ENCODE assay signal across 16 mouse cellular contexts in the genomic region with DNA sequence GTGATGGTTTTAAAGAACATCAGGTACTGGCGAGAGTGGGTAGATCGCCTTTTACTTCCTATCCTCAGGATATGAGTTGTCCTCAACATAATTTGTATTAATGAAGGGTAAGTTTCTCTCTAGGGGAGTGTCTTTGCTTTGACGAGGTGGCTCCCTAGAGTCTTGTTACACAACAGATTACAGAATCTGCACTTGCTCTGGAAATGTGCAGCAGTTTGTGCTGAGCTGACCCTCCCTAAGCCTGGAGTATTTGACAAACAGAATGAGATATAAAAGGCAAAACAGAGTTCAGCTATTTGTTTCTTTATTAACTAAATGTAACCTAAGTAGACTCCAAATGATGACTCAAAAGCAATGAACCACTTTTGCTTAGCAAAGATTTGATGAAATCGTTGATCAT.
DNase-seq lines count a peak whose midpoint lies in the region; ATAC-seq and TF ChIP-seq lines count a peak whose summit lies in the region.
"Had no signal": no experiment of that assay in that cellular context is flagged by ENCODE, and none has a peak within 500 bp of the region (broad histone marks: within the 10 kb centered on the region; RNA-seq: fewer than 3 reads in every experiment).

No protein-coding gene starts in this region.

- DNase-seq in adrenal gland, postnatal 10 days: peak; percentile 15
- no peak for DNase-seq in adrenal gland, postnatal 25 days
- peak; percentile 23 for DNase-seq in kidney, adult 2 months
- DNase-seq in kidney, adult 18-20 months: no peak
- DNase-seq in stomach, postnatal 0 days (ENCODE audit: low spot score): no peak
- DNase-seq in ovary, postnatal 14 days (ENCODE audit: low spot score): no peak
- no peak for DNase-seq in cerebellum, postnatal 4 days (ENCODE audit: low spot score in 2 of 2)
- DNase-seq: cerebellum, adult 18-20 months; heart, postnatal 36 days; right cerebral cortex, postnatal 4 days; thymus, postnatal 14 days had no signal

- no peak overlapping the region for H3K9ac ChIP-seq in stomach, embryonic 14.5 days (replicated peaks; ENCODE audit: low read depth, low read length)
- no peak overlapping the region for H3K9ac ChIP-seq in stomach, postnatal 0 days (ENCODE audit: low read length)
- H3K9ac ChIP-seq: embryonic facial prominence, embryonic 13.5 days; neural tube, embryonic 13.5 days had no signal

- peaks cover 18% of the 10 kb centered on the region for H3K4me1 ChIP-seq in kidney, adult 2 months (ENCODE audit: control insufficient read depth, insufficient read depth, low read length)
- no peaks in the 10 kb centered on the region for H3K4me1 ChIP-seq in stomach, embryonic 14.5 days (ENCODE audit: control insufficient read depth, insufficient read depth, low read length)
- H3K4me1 ChIP-seq in stomach, postnatal 0 days (replicated peaks; ENCODE audit: control insufficient read depth, insufficient read depth): no peaks in the 10 kb centered on the region
- H3K4me1 ChIP-seq: embryonic facial prominence, embryonic 13.5 days; neural tube, embryonic 13.5 days had no signal

- 64% methylated on average over 4 of the region's 4 CpGs for WGBS in kidney, adult 2 months
- 69% methylated on average over 4 of the region's 4 CpGs for WGBS in stomach, embryonic 14.5 days
- 53% methylated on average over 4 of the region's 4 CpGs for WGBS in stomach, postnatal 0 days

- H3K36me3 ChIP-seq in kidney, adult 2 months (ENCODE audit: control insufficient read depth, insufficient read depth, low read length): no peaks in the 10 kb centered on the region
- H3K36me3 ChIP-seq in stomach, embryonic 14.5 days (ENCODE audit: control insufficient read depth, insufficient read depth, low read length): no peaks in the 10 kb centered on the region
- H3K36me3 ChIP-seq in stomach, postnatal 0 days (ENCODE audit: control insufficient read depth, insufficient read depth, low read length): no peaks in the 10 kb centered on the region
- H3K36me3 ChIP-seq: embryonic facial prominence, embryonic 13.5 days; neural tube, embryonic 13.5 days had no signal

- no peak for TF ChIP-seq POLR2A in kidney, adult 2 months (IDR thresholded peaks at IDR 0.05; ENCODE audit: low read depth, low read length)

- H3K4me3 ChIP-seq in kidney, adult 2 months (ENCODE audit: insufficient read depth, low read depth, low read length): no peak overlapping the region
- no peak overlapping the region for H3K4me3 ChIP-seq in stomach, embryonic 14.5 days (ENCODE audit: low read depth, low read length)
- no peak overlapping the region for H3K4me3 ChIP-seq in stomach, postnatal 0 days (ENCODE audit: low read depth, low read length)
- H3K4me3 ChIP-seq: embryonic facial prominence, embryonic 13.5 days; heart, adult 2 months; neural tube, embryonic 13.5 days had no signal

- H3K27ac ChIP-seq in kidney, adult 2 months (ENCODE audit: insufficient read depth, low read depth, low read length): peak overlapping the region; percentile 76
- peak overlapping the region; percentile 72; the same call in 1 of the 2 replicates for H3K27ac ChIP-seq in stomach, embryonic 14.5 days (ENCODE audit: low read length)
- no peak overlapping the region for H3K27ac ChIP-seq in stomach, postnatal 0 days (replicated peaks)
- H3K27ac ChIP-seq: embryonic facial prominence, embryonic 13.5 days; heart, adult 2 months; neural tube, embryonic 13.5 days had no signal

- TF ChIP-seq EP300 in stomach, postnatal 0 days (optimal IDR thresholded peaks at IDR 0.05): no peak

- ATAC-seq in stomach, embryonic 14.5 days (ENCODE audit: insufficient number of reproducible peaks, insufficient read depth, low FRiP score, low read depth): no peak
- no peak for ATAC-seq in stomach, postnatal 0 days (ENCODE audit: low FRiP score, low TSS enrichment)

- no peaks in the 10 kb centered on the region for H3K9me3 ChIP-seq in stomach, embryonic 14.5 days (ENCODE audit: control insufficient read depth, low read depth, low read length)
- no peaks in the 10 kb centered on the region for H3K9me3 ChIP-seq in stomach, postnatal 0 days (ENCODE audit: control insufficient read depth, low read length)
- H3K9me3 ChIP-seq: embryonic facial prominence, embryonic 13.5 days; neural tube, embryonic 13.5 days had no signal

- no peaks in the 10 kb centered on the region for H3K27me3 ChIP-seq in kidney, adult 2 months (replicated peaks; ENCODE audit: control insufficient read depth, insufficient read depth, low read length)
- H3K27me3 ChIP-seq in stomach, embryonic 14.5 days (ENCODE audit: control insufficient read depth, insufficient read depth, low read length): no peaks in the 10 kb centered on the region
- no peaks in the 10 kb centered on the region for H3K27me3 ChIP-seq in stomach, postnatal 0 days (ENCODE audit: control insufficient read depth, insufficient read depth, low read length)
- H3K27me3 ChIP-seq: CH12.LX; embryonic facial prominence, embryonic 13.5 days; neural tube, embryonic 13.5 days had no signal

- H3K4me2 ChIP-seq in stomach, embryonic 14.5 days (replicated peaks; ENCODE audit: low read depth, low read length): no peak overlapping the region
- H3K4me2 ChIP-seq in stomach, postnatal 0 days (replicated peaks; ENCODE audit: low read depth): no peak overlapping the region
- H3K4me2 ChIP-seq: embryonic facial prominence, embryonic 13.5 days; neural tube, embryonic 13.5 days had no signal

- TF ChIP-seq CTCF in kidney, adult 2 months (conservative IDR thresholded peaks at IDR 0.05; ENCODE audit: insufficient read depth, insufficient read length, low read depth, low read length): no peak
- no peak for TF ChIP-seq CTCF in stomach, postnatal 0 days (IDR thresholded peaks at IDR 0.05; ENCODE audit: low read depth)

Comparison
In these comparisons a context has a peak if more than half of its experiments do, and no peak if none do; other contexts are left out.
1. DNase-seq: peak in adrenal gland, postnatal 10 days (single experiment) and kidney, adult 2 months (single experiment); none in adrenal gland, postnatal 25 days (single experiment), kidney, adult 18-20 months (single experiment), stomach, postnatal 0 days (single experiment), ovary, postnatal 14 days (single experiment) and cerebellum, postnatal 4 days (0 of 2).